Mouse (Mus musculus) CH12.LX (cell line): ENCODE results near the gene Kiz. TPM values are rescaled to one million over a fixed set of nuclear protein-coding genes. Genes with fewer than 3 reads are reported as not detected.

Experiments used
- DNase-seq: peaks from one replicate; pipeline ENCODE4 v3.0.0-alpha.2; 2013; ENCODE audit errors: extremely low read depth
- H3K27ac ChIP-seq: 2 replicates; pipeline ENCODE4 v1.5.1; 2012; ENCODE audit warnings: low read depth, mild to moderate bottlenecking, control low read depth, moderate library complexity; ENCODE audit not compliant: insufficient read depth
- H3K27me3 ChIP-seq: replicated peaks from 2 replicates; pipeline ENCODE3; 2012; ENCODE audit warnings: inconsistent platforms
- H3K36me3 ChIP-seq, 2 experiments: replicated peaks in 1 of 2; 2 replicates each; pipeline versions ENCODE3 to v1.6.1; 2012; ENCODE audit warnings: inconsistent platforms in 1 of 2, low read length in 1 of 2, mild to moderate bottlenecking in 1 of 2, mixed read lengths in 1 of 2, moderate library complexity in 1 of 2; ENCODE audit not compliant: control insufficient read depth in 1 of 2, insufficient read depth in 1 of 2
- H3K4me1 ChIP-seq, 2 experiments: 2 replicates each; pipeline ENCODE4 v1.6.1; 2012; ENCODE audit warnings: inconsistent platforms in 1 of 2, moderate library complexity in 1 of 2; ENCODE audit not compliant: insufficient read depth in 2 of 2, control insufficient read depth in 1 of 2
- H3K4me2 ChIP-seq: 2 replicates; pipeline ENCODE4 v1.6.1; 2012; ENCODE audit warnings: low read depth, mild to moderate bottlenecking, control low read depth; ENCODE audit not compliant: poor library complexity, insufficient read depth, severe bottlenecking
- H3K4me3 ChIP-seq, 3 experiments: fragments of 150-350 bp in 1 of 3; sonication (generic) in 1 of 3; replicated peaks in 1 of 3; 2 replicates each; pipeline versions ENCODE3 to v1.5.1; 2011 to 2012; ENCODE audit warnings: low read depth in 2 of 3, low read length in 2 of 3, mild to moderate bottlenecking in 2 of 3, moderate library complexity in 2 of 3, control low read depth in 1 of 3, improper control_type of control experiment in 1 of 3, inconsistent platforms in 1 of 3, mixed read lengths in 1 of 3; ENCODE audit not compliant: poor library complexity in 1 of 3
- H3K79me2 ChIP-seq: replicated peaks from 2 replicates; pipeline ENCODE4 v1.6.1; 2012; ENCODE audit warnings: mild to moderate bottlenecking, moderate library complexity; ENCODE audit not compliant: control insufficient read depth, poor library complexity, insufficient read depth, severe bottlenecking; ENCODE audit errors: extremely low read depth
- H3K9ac ChIP-seq: 2 replicates; pipeline ENCODE4 v1.6.1; 2012; ENCODE audit warnings: low read depth, mild to moderate bottlenecking, control low read depth, moderate library complexity; ENCODE audit not compliant: insufficient read depth
- H3K9me3 ChIP-seq: replicated peaks from 2 replicates; pipeline ENCODE3; 2012; ENCODE audit warnings: low read length, inconsistent platforms, mixed read lengths
- BHLHE40 ChIP-seq: IDR thresholded peaks from 2 replicates; pipeline ENCODE4 v1.6.1; 2011; ENCODE audit warnings: mild to moderate bottlenecking, low read depth, low read length, improper control_type of control experiment
- CHD1 ChIP-seq: IDR thresholded peaks from 2 replicates; pipeline ENCODE4 v1.6.1; 2012; ENCODE audit warnings: low read depth, low read length, improper control_type of control experiment, inconsistent platforms
- CHD2 ChIP-seq: IDR thresholded peaks from 2 replicates; pipeline ENCODE4 v1.6.1; 2011; ENCODE audit warnings: low read length, improper control_type of control experiment
- E2F4 ChIP-seq: IDR thresholded peaks from 2 replicates; pipeline ENCODE4 v1.6.1; 2011; ENCODE audit warnings: low read depth, low read length, improper control_type of control experiment; ENCODE audit not compliant: insufficient replicate concordance
- ELF1 ChIP-seq: IDR thresholded peaks from 2 replicates; pipeline ENCODE4 v1.6.1; 2014; ENCODE audit warnings: low read depth, mild to moderate bottlenecking, inconsistent platforms, low read length, improper control_type of control experiment
- EP300 ChIP-seq: IDR thresholded peaks from 2 replicates; pipeline ENCODE4 v1.6.1; 2011; ENCODE audit warnings: low read length, improper control_type of control experiment
- ETS1 ChIP-seq: conservative IDR thresholded peaks from 2 replicates; pipeline ENCODE4 v1.6.1; 2012; ENCODE audit warnings: low read depth, mild to moderate bottlenecking, inconsistent platforms, low read length, improper control_type of control experiment, moderate library complexity
- HCFC1 ChIP-seq: IDR thresholded peaks from 2 replicates; pipeline ENCODE4 v1.6.1; 2012; ENCODE audit warnings: low read depth, mild to moderate bottlenecking, inconsistent platforms, low read length, improper control_type of control experiment
- JUN ChIP-seq: IDR thresholded peaks from 2 replicates; pipeline ENCODE4 v1.6.1; 2011; ENCODE audit warnings: low read depth, mild to moderate bottlenecking, low read length, improper control_type of control experiment, moderate library complexity; ENCODE audit not compliant: insufficient read depth
- JUND ChIP-seq: conservative IDR thresholded peaks from 2 replicates; pipeline ENCODE4 v1.6.1; 2011; ENCODE audit warnings: low read depth, low read length, improper control_type of control experiment
- KAT2A ChIP-seq: IDR thresholded peaks from 2 replicates; pipeline ENCODE4 v1.6.1; 2012; ENCODE audit warnings: low read length, improper control_type of control experiment, inconsistent platforms; ENCODE audit not compliant: insufficient replicate concordance
- MEF2A ChIP-seq: IDR thresholded peaks from 2 replicates; pipeline ENCODE4 v1.6.1; 2014; ENCODE audit warnings: low read depth, mild to moderate bottlenecking, inconsistent platforms, low read length, improper control_type of control experiment, borderline replicate concordance
- MXI1 ChIP-seq: IDR thresholded peaks from 2 replicates; pipeline ENCODE4 v1.6.1; 2011; ENCODE audit warnings: mild to moderate bottlenecking, low read depth, low read length, improper control_type of control experiment
- MYC ChIP-seq: IDR thresholded peaks from 2 replicates; pipeline ENCODE4 v1.6.1; 2011; ENCODE audit warnings: low read depth, mild to moderate bottlenecking, improper control_type of control experiment, low read length
- NELFE ChIP-seq: IDR thresholded peaks from 2 replicates; pipeline ENCODE4 v1.6.1; 2011; ENCODE audit warnings: low read depth, low read length, improper control_type of control experiment
- NRF1 ChIP-seq: IDR thresholded peaks from 2 replicates; pipeline ENCODE4 v1.6.1; 2014; ENCODE audit warnings: low read depth, mild to moderate bottlenecking, inconsistent platforms, low read length, improper control_type of control experiment, moderate library complexity
- POLR2AphosphoS2 ChIP-seq: IDR thresholded peaks from 2 replicates; pipeline ENCODE4 v1.6.1; 2011; ENCODE audit warnings: low read depth, low read length, improper control_type of control experiment
- RAD21 ChIP-seq: IDR thresholded peaks from 2 replicates; pipeline ENCODE4 v1.6.1; 2011; ENCODE audit warnings: low read depth, mild to moderate bottlenecking, low read length, improper control_type of control experiment, moderate library complexity
- RCOR1 ChIP-seq: conservative IDR thresholded peaks from 2 replicates; pipeline ENCODE4 v1.6.1; 2012; ENCODE audit warnings: low read depth, mild to moderate bottlenecking, inconsistent platforms, low read length, improper control_type of control experiment
- SIN3A ChIP-seq: IDR thresholded peaks from 2 replicates; pipeline ENCODE4 v1.6.1; 2012; ENCODE audit warnings: low read length, improper control_type of control experiment, inconsistent platforms
- TCF12 ChIP-seq: IDR thresholded peaks from 2 replicates; pipeline ENCODE4 v1.6.1; 2014; ENCODE audit warnings: low read depth, mild to moderate bottlenecking, inconsistent platforms, low read length, improper control_type of control experiment
- UBTF ChIP-seq: IDR thresholded peaks from 2 replicates; pipeline ENCODE4 v1.6.1; 2012; ENCODE audit warnings: low read depth, mild to moderate bottlenecking, inconsistent platforms, low read length, improper control_type of control experiment, moderate library complexity
- USF1 ChIP-seq: IDR thresholded peaks from 2 replicates; pipeline ENCODE4 v1.6.1; 2014; ENCODE audit warnings: low read depth, mild to moderate bottlenecking, inconsistent platforms, low read length, improper control_type of control experiment
- USF2 ChIP-seq: conservative IDR thresholded peaks from 2 replicates; pipeline ENCODE4 v1.6.1; 2011; ENCODE audit warnings: low read depth, low read length, improper control_type of control experiment
- ZC3H11A ChIP-seq: IDR thresholded peaks from 2 replicates; pipeline ENCODE4 v1.6.1; 2012; ENCODE audit warnings: low read depth, mild to moderate bottlenecking, inconsistent platforms, low read length, improper control_type of control experiment
- ZNF384 ChIP-seq: IDR thresholded peaks from 2 replicates; pipeline ENCODE4 v1.6.1; 2012; ENCODE audit warnings: low read depth, low read length, improper control_type of control experiment, inconsistent platforms
- dilution Hi-C: fragments of 300-500 bp; cut with MboI; formaldehyde crosslinking; loops from 2 replicates; pipeline ENCODE4 v1.14.3; 2020; ENCODE audit warnings: low sequenced_read_pairs; ENCODE audit not compliant: extremely low pct_unique_long_range_greater_than_20kb, extremely low pct_ligation_motif_present
- in situ Hi-C: fragments of 300-500 bp; cut with MboI; formaldehyde crosslinking; loops from 3 replicates; pipeline ENCODE4 v1.14.3; 2019; ENCODE audit warnings: low sequenced_read_pairs, low pct_ligation_motif_present, low pct_unique_long_range_greater_than_20kb, mixed read lengths
- polyA plus RNA-seq: library from polyadenylated mRNA; unstranded; fragments of >175 nt; gene quantifications from 2 replicates; pipeline ENCODE4 v1.2.1, GENCODE M21; 2012; ENCODE audit warnings: low read depth; ENCODE audit not compliant: insufficient read length
- total RNA-seq, 2 experiments: library from RNA; depleted of rRNA; stranded (reverse); fragments of 300-350 nt in 1 of 2; fragments of >200 nt in 1 of 2; gene quantifications; 2 replicates each; pipeline ENCODE4 v1.2.3; 2012 to 2014

The Kiz gene
- total and polyA plus RNA-seq, 3 experiments, result 11.2 to 14.1 (median 13.0) TPM

- dilution Hi-C loops, result no loop called here
- no peak overlapping the region for H3K4me2 ChIP-seq
- no peak for DNase-seq
Measured at GRCm38 (mm10) chr2:146824043-146824442, 31.6 kb upstream of the Kiz start.

GRCm38 (mm10) chr2:146828006-146828405 is 27.7 kb upstream of the Kiz start:
- H3K9me3 ChIP-seq, result no peaks in the 10 kb centered on the region
- H3K79me2 ChIP-seq, result no peaks in the 10 kb centered on the region
- no peak overlapping the region for H3K4me2 ChIP-seq
- TF ChIP-seq TCF12 (no peak), MYC (no peak), UBTF (no peak), CHD2 (no peak), HCFC1 (no peak), USF1 (no peak), RCOR1 (no peak), RAD21 (no peak), ZNF384 (no peak), JUND (no peak), SIN3A (no peak), E2F4 (no peak), ELF1 (no peak), NRF1 (no peak), EP300 (no peak), ZC3H11A (no peak)
- no peak overlapping the region for H3K9ac ChIP-seq
- no peak for DNase-seq
- dilution Hi-C loops (no loop called here), in situ Hi-C loops (no loop called here)
- no peaks in the 10 kb centered on the region for H3K36me3 ChIP-seq
- H3K4me3 ChIP-seq, result no peak overlapping the region
- H3K4me1 ChIP-seq, result no peaks in the 10 kb centered on the region
- no peaks in the 10 kb centered on the region for H3K27me3 ChIP-seq
- H3K27ac ChIP-seq, result no peak overlapping the region

More at GRCm38 (mm10) chr2:146824043-146824442, 31.6 kb upstream of the Kiz start:
- no peak overlapping the region for H3K4me3 ChIP-seq
- no peaks in the 10 kb centered on the region for H3K9me3 ChIP-seq
- TF ChIP-seq JUN (no peak), E2F4 (no peak), ELF1 (no peak), BHLHE40 (no peak), USF2 (no peak), KAT2A (no peak), ETS1 (no peak), NELFE (no peak), RCOR1 (no peak), TCF12 (no peak), NRF1 (no peak), MYC (no peak), CHD1 (no peak), POLR2AphosphoS2 (no peak), MEF2A (no peak), MXI1 (no peak)
- TF ChIP-seq, all 38 proteins: peak for 0
- Histone ChIP-seq H3K4me1 (peaks cover 0 to 3% of the 10 kb centered on the region in 2 experiments; a peak in 1 of 4 replicates), H3K36me3 (no peaks in the 10 kb centered on the region), H3K27ac (no peak overlapping the region), H3K9ac (no peak overlapping the region), H3K27me3 (no peaks in the 10 kb centered on the region), H3K79me2 (no peaks in the 10 kb centered on the region)
- in situ Hi-C loops, result no loop called here
